Mouse (Mus musculus): ENCODE measurements around the gene Rpl34. TPM values are rescaled to one million over a fixed set of nuclear protein-coding genes. Genes with fewer than 3 reads are reported as not detected.

The Rpl34 gene
- polyA plus RNA-seq, 1 experiment from 2014 or later: 621 TPM

DNA sequence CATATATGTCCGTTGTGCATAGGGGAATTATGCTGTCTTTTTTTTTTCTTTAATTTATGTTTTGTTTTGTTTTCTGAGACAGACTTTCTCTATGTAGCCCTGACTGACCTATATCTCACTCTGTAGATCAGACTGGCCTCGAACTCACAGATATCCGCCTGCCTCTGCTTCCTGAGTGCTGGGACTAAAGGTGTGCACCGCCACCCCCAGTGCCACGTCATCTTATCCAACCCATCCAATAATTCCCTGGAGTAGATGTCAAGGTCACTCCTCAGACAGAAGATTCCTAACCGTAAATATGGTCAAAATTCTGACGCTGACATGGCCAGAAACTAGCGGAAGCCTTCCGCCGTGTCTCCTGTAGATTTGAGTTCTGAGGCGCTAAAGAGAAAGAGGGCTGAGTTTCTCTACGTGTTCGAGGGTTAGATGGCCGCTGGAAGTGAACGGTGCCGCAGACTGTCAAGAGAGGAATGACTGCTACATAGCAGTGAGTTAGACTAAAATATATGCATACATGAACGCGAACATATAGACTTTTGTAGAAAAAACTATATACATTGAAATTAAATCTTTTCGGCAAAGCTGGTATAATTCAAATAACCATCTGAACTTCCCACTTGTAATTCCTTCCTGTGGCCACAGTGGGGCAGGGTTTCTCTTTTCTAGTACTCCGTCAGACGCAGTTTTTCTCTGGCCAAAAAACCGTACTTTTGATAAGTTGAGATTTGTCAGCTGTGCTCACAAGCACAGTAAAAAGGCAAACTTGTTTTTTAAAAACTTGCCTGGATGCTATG, 15.2 kb downstream of the Rpl34 start:
- in situ Hi-C loops (cut with MboI; ENCODE audit: low pct_unique_long_range_greater_than_20kb): loop anchor here (5.0 kb wide), 1 partner anchor 532 kb away; no protein-coding TSS in a partner anchor
- POLR2A ChIA-PET: interaction anchor here (0.8 to 1.0 kb wide), 2 partner anchors 15 to 103 kb away, joined by 3 to 4 read pairs; partner anchors contain the start of gene Rpl34
- peak; percentile 95 for TF ChIP-seq CTCF (IDR thresholded peaks at IDR 0.05)
- DNase-seq (ENCODE audit: low read depth, low spot score) (no peak), ATAC-seq (peak; percentile 63)
- CTCF ChIA-PET: interaction anchor here (0.6 to 2.3 kb wide), 11 partner anchors 9 to 535 kb away, joined by 3 to 13 read pairs (median 4); no protein-coding TSS in a partner anchor
- H3K27me3 ChIP-seq: no peaks in the 10 kb centered on the region

- H3K27me3 ChIP-seq: no peaks in the 10 kb centered on the region
- no peak for TF ChIP-seq CTCF (IDR thresholded peaks at IDR 0.05)
- ATAC-seq: no peak
- in situ Hi-C loops (cut with MboI; ENCODE audit: low pct_unique_long_range_greater_than_20kb): loop anchor here (5.0 kb wide), 1 partner anchor 534 kb away; no protein-coding TSS in a partner anchor
- DNase-seq (ENCODE audit: low read depth, low spot score): no peak
- ChIA-PET CTCF (interaction anchor here (1.1 to 2.3 kb wide), 3 partner anchors 10 to 532 kb away, joined by 3 to 6 read pairs (median 3); no protein-coding TSS in a partner anchor), POLR2A (no interaction called here)
These were observed 17.3 kb downstream of the Rpl34 start for GRCm38 (mm10) chr3:130712891-130713290.

DNA sequence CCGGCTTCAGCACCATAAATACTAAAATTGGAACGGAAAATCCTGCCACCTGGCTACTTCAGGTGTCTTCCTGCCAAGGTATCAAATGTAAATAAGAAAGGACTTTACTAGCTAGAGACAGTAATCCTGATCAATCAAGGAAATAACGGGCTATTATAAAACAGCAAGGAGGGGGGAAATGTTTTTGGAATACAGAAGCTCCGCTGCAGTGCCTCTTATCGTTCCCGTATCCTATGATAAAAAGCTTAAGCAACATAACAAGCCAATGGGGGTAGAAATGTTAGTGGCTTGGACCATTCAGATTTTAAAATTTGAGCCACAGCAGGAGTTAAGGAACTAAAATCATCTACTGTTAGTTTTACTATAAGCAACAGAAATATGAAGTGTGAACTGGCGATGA, 20.1 kb downstream of the Rpl34 start:
- POLR2A ChIA-PET: no interaction called here
- TF ChIP-seq CTCF (IDR thresholded peaks at IDR 0.05): no peak
- in situ Hi-C loops (cut with MboI; ENCODE audit: low pct_unique_long_range_greater_than_20kb): loop anchor here (5.0 kb wide), 1 partner anchor 537 kb away; no protein-coding TSS in a partner anchor
- DNase-seq (ENCODE audit: low read depth, low spot score): no peak
- H3K27me3 ChIP-seq: no peaks in the 10 kb centered on the region
- ATAC-seq: no peak
- CTCF ChIA-PET: interaction anchor here (1.0 to 1.5 kb wide), 4 partner anchors 11 to 536 kb away, joined by 3 to 5 read pairs (median 4); no protein-coding TSS in a partner anchor

DNA sequence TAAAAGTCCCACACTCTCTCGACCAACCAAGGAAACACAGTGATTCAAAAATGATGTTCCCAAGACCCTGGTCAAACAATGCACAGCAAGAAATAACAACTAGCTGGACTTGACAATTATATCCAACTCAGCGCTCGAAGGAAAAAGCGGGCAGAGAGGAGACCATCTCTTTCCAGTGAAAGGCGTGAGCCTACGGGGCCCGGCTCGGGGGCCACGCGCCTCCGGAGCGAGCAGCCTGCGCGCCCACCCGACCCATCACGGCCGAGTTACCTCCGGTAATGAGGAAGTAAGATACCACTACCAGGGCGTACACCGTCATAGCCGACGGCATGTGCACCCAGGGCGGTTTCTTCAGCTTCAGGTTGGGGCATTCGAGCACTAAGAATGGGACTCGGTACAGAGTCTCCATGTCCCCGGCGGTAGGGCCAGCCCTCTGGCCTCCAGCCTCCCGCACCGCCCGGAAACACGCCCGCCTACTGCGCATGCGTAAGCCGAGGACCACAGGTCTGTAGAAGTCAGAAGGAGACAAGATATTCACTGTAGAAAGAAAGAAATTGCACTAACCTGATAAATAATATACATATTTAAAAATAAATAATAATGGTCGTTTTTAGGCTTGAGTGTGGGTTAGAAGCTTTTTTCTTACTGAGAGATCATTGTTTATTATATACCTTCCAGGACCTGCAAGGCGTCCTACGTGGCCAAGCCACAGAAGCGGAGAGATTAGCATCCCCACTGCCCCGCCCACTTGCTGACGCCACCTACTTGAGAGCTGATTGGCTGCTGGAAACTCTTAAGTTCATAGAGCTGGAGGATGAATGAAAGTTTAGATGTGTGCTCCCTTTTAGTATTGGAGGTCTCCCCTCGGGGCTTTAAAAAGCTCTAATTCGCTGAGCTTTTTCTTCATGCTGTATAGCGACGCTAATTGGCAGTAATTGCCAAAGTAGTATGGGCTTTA, 21.0 kb downstream of the Rpl34 start, which contains the start of gene Ostc:
Gene Ostc (minus strand): TSS at position 478 of the 958 bp plus-strand sequence.
- CTCF ChIA-PET: interaction anchor here (0.8 to 1.5 kb wide), 6 partner anchors 10 to 537 kb away, joined by 3 to 5 read pairs (median 4); no protein-coding TSS in a partner anchor
- DNase-seq (ENCODE audit: low read depth, low spot score) (peak; percentile 99), ATAC-seq (peak; percentile 97)
- in situ Hi-C loops (cut with MboI; ENCODE audit: low pct_unique_long_range_greater_than_20kb): no loop called here
- no peaks in the 10 kb centered on the region for H3K27me3 ChIP-seq
- no peak for TF ChIP-seq CTCF (IDR thresholded peaks at IDR 0.05)
- POLR2A ChIA-PET: no interaction called here

DNA sequence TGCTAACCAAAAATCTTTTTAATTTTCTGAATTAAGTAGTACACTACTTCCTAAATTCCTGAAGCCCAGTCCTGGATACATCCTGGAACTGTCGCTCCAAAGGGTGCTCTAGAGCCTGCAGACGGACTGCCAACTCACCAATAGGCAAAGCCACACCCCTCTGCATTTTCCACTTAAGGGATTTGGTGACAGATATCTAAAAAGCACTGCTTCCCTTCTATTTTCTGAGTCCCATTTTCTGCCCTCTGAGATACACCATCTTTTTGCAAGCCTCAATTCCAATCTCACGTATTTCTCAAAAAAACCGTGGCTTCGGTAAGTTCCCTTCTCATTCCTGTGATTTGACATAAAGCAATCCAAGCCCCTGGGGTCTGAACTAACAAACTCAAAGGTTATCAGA, 21.7 kb downstream of the Rpl34 start:
- no peaks in the 10 kb centered on the region for H3K27me3 ChIP-seq
- POLR2A ChIA-PET: no interaction called here
- CTCF ChIA-PET: no interaction called here
- ATAC-seq: no peak
- no peak for TF ChIP-seq CTCF (IDR thresholded peaks at IDR 0.05)
- in situ Hi-C loops (cut with MboI; ENCODE audit: low pct_unique_long_range_greater_than_20kb): no loop called here
- DNase-seq (ENCODE audit: low read depth, low spot score): no peak

- no peaks in the 10 kb centered on the region for H3K27me3 ChIP-seq
- in situ Hi-C loops (cut with MboI; ENCODE audit: low pct_unique_long_range_greater_than_20kb): no loop called here
- ChIA-PET POLR2A (no interaction called here), CTCF (interaction anchor here (1.4 to 4.3 kb wide), 2 partner anchors 10 to 13 kb away, joined by 4 to 33 read pairs; no protein-coding TSS in a partner anchor)
- TF ChIP-seq CTCF (IDR thresholded peaks at IDR 0.05): no peak
- ATAC-seq: no peak
- DNase-seq (ENCODE audit: low read depth, low spot score): no peak
These were observed 27.9 kb downstream of the Rpl34 start for GRCm38 (mm10) chr3:130702289-130702688.

GRCm38 (mm10) chr3:130697622-130698021, 32.6 kb downstream of the Rpl34 start:
- ATAC-seq (no peak), DNase-seq (ENCODE audit: low read depth, low spot score) (no peak)
- in situ Hi-C loops (cut with MboI; ENCODE audit: low pct_unique_long_range_greater_than_20kb): loop anchor here (10.0 kb wide), 2 partner anchors 783 to 873 kb away; partner anchors contain the start of gene Rrh
- ChIA-PET CTCF (interaction anchor here (1.2 kb wide), 1 partner anchor 603 kb away, joined by 4 read pairs; no protein-coding TSS in a partner anchor), POLR2A (no interaction called here)
- TF ChIP-seq CTCF (IDR thresholded peaks at IDR 0.05): no peak
- H3K27me3 ChIP-seq: no peaks in the 10 kb centered on the region

- TF ChIP-seq CTCF (IDR thresholded peaks at IDR 0.05): no peak
- ATAC-seq: no peak
- ChIA-PET POLR2A (no interaction called here), CTCF (interaction anchor here (0.9 to 5.8 kb wide), 9 partner anchors 9 to 776 kb away, joined by 3 to 33 read pairs (median 3); partner anchors contain the start of gene Ostc)
- H3K27me3 ChIP-seq: no peaks in the 10 kb centered on the region
- DNase-seq (ENCODE audit: low read depth, low spot score): no peak
- in situ Hi-C loops (cut with MboI; ENCODE audit: low pct_unique_long_range_greater_than_20kb): loop anchor here (5.0 to 10.0 kb wide), 3 partner anchors 602 to 870 kb away; partner anchors contain the start of gene Rrh
These were observed 35.5 kb downstream of the Rpl34 start for GRCm38 (mm10) chr3:130694705-130695104.

DNA sequence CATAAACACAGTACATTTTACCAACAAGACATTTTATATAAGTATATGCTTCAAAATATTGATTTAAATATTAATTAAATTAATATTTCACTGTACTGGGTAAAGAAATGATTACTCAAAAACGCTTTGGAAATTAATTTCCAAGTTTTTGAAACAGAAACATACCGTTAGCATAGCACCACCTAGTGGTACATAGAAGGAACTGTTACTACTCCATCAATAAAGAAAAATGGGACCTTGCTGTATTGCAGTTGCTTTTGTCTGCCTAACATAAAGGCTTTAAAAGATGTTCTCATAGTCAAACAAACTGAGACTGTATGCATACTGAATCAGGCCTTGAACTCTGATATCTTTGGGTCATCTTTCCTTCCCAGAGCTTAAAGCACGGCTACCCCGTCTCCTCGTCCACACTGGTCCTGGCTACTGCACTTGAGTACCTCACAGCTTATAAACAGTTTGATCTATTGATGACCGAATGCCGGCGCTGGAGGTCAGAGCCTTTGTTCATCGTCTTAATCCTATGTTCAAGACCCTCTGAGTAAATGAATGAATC, 36.1 kb downstream of the Rpl34 start:
- H3K27me3 ChIP-seq: no peaks in the 10 kb centered on the region
- CTCF ChIA-PET: interaction anchor here (0.9 to 5.8 kb wide), 9 partner anchors 10 to 775 kb away, joined by 3 to 33 read pairs (median 3); partner anchors contain the start of gene Ostc
- peak; percentile 52 for TF ChIP-seq CTCF (IDR thresholded peaks at IDR 0.05)
- ATAC-seq (no peak), DNase-seq (ENCODE audit: low read depth, low spot score) (no peak)
- in situ Hi-C loops (cut with MboI; ENCODE audit: low pct_unique_long_range_greater_than_20kb): loop anchor here (5.0 to 10.0 kb wide), 3 partner anchors 602 to 869 kb away; partner anchors contain the start of gene Rrh
- POLR2A ChIA-PET: no interaction called here

Data from Patski (cell line).